Mouse (Mus musculus): ENCODE results near the gene Chkb. TPM values are rescaled to one million over a fixed set of nuclear protein-coding genes. Genes with fewer than 3 reads are reported as not detected.

Chkb gene
- total and polyA plus RNA-seq, 3 experiments = 21.1 to 31.8 (median 26.4) TPM

DNA sequence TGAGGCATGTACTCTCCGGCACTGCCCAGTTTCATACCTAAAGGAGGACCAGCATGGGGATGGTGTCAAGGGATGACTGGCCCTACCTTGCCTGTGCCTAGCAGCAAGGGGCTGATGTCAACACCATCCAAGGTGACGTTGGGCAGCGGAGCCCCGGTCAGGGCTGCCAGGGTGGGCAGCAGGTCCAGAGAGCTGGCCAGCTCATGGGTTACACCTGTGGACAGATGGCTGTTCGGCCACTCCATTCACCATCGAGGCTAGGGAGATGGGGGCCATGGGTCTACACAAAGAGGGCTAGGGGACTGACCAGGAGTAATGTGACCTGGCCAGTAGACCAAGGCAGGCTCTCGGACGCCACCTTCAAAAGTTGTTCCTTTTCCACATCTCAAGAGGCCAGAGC is 44.2 kb upstream of the Chkb start:
- no peak for TF ChIP-seq CTCF (conservative IDR thresholded peaks at IDR 0.05 in 1 of 2, IDR thresholded peaks at IDR 0.05 in 1 of 2; ENCODE audit: low read depth in 2 of 2, low read length in 2 of 2)
- no peak for TF ChIP-seq SIN3A (IDR thresholded peaks at IDR 0.05; ENCODE audit: low read length)
- TF ChIP-seq ZKSCAN1 (IDR thresholded peaks at IDR 0.05; ENCODE audit: borderline replicate concordance, low read depth, low read length) = no peak
- TF ChIP-seq CHD2 (IDR thresholded peaks at IDR 0.05; ENCODE audit: low read length) = no peak
- no peak for TF ChIP-seq MXI1 (IDR thresholded peaks at IDR 0.05; ENCODE audit: low read depth, low read length)
- TF ChIP-seq JUND (conservative IDR thresholded peaks at IDR 0.05; ENCODE audit: low read depth, low read length) = no peak
- TF ChIP-seq MEF2A (IDR thresholded peaks at IDR 0.05; ENCODE audit: borderline replicate concordance, low read depth, low read length) = no peak
- TF ChIP-seq HCFC1 (IDR thresholded peaks at IDR 0.05; ENCODE audit: low read depth, low read length) = no peak
- TF ChIP-seq EP300 (IDR thresholded peaks at IDR 0.05; ENCODE audit: low read length) = no peak
- no peak for TF ChIP-seq E2F4 (IDR thresholded peaks at IDR 0.05; ENCODE audit: insufficient replicate concordance, low read depth, low read length)
- TF ChIP-seq RCOR1 (conservative IDR thresholded peaks at IDR 0.05; ENCODE audit: low read depth, low read length) = no peak
- TF ChIP-seq MAFK (IDR thresholded peaks at IDR 0.05; ENCODE audit: insufficient replicate concordance, low read length) = no peak
- no peak for TF ChIP-seq MAX (IDR thresholded peaks at IDR 0.05; ENCODE audit: low read length)
- TF ChIP-seq NELFE (IDR thresholded peaks at IDR 0.05; ENCODE audit: low read depth, low read length) = no peak
- TF ChIP-seq BHLHE40 (IDR thresholded peaks at IDR 0.05; ENCODE audit: low read depth, low read length) = no peak
- no peak for TF ChIP-seq ZMIZ1 (IDR thresholded peaks at IDR 0.05; ENCODE audit: low read depth, low read length)
- no peak for TF ChIP-seq UBTF (IDR thresholded peaks at IDR 0.05; ENCODE audit: low read depth, low read length)
- no peak for TF ChIP-seq GABPA (IDR thresholded peaks at IDR 0.05; ENCODE audit: insufficient replicate concordance, low read depth, low read length)
- TF ChIP-seq TBP (conservative IDR thresholded peaks at IDR 0.05; ENCODE audit: low read depth, low read length) = no peak

DNA sequence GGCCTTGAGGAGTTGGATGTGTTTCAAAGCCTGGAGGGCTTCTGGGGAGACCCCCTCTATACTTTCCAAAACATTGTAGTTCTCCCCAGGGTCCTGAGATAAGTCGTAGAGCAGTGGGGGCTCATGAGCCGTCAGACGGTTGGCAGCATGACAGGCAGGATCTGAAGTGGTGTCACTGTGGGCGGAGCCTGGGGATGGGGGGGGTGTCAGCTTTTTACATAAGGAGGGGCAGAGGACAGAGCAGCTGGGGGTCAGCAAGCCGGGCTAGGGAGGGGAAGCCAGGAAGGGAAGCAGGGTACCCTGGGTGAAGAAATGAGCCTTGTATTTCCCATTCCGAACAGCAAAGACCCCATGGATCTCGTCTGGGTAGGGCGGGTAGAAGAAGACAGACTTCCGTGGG is 43.7 kb upstream of the Chkb start:
- no peaks in the 10 kb centered on the region for H3K27me3 ChIP-seq (replicated peaks)
- DNase-seq (ENCODE audit: extremely low read depth) = no peak
- no peak overlapping the region for H3K4me3 ChIP-seq (replicated peaks in 1 of 3; ENCODE audit: low read depth in 2 of 3, low read length in 2 of 3, poor library complexity in 1 of 3)
- in situ Hi-C loops (cut with MboI; ENCODE audit: low pct_ligation_motif_present, low pct_unique_long_range_greater_than_20kb, low sequenced_read_pairs) = no loop called here
- peaks cover 0 to 22% of the 10 kb centered on the region in 2 experiments for H3K36me3 ChIP-seq (replicated peaks in 1 of 2; ENCODE audit: control insufficient read depth in 1 of 2, insufficient read depth in 1 of 2, low read length in 1 of 2)
- H3K27ac ChIP-seq (ENCODE audit: insufficient read depth, low read depth) = no peak overlapping the region
- no peak for TF ChIP-seq ZNF384 (IDR thresholded peaks at IDR 0.05; ENCODE audit: low read depth, low read length)
- TF ChIP-seq KAT2A (IDR thresholded peaks at IDR 0.05; ENCODE audit: insufficient replicate concordance, low read length) = no peak
- TF ChIP-seq E2F4 (IDR thresholded peaks at IDR 0.05; ENCODE audit: insufficient replicate concordance, low read depth, low read length) = no peak
- TF ChIP-seq BHLHE40 (IDR thresholded peaks at IDR 0.05; ENCODE audit: low read depth, low read length) = no peak
- TF ChIP-seq CTCF (conservative IDR thresholded peaks at IDR 0.05 in 1 of 2, IDR thresholded peaks at IDR 0.05 in 1 of 2; ENCODE audit: low read depth in 2 of 2, low read length in 2 of 2) = no peak
- no peak for TF ChIP-seq SIN3A (IDR thresholded peaks at IDR 0.05; ENCODE audit: low read length)
- TF ChIP-seq MAZ (IDR thresholded peaks at IDR 0.05; ENCODE audit: low read depth, low read length) = no peak
- TF ChIP-seq TCF12 (IDR thresholded peaks at IDR 0.05; ENCODE audit: low read depth, low read length) = no peak
- no peak for TF ChIP-seq ETS1 (conservative IDR thresholded peaks at IDR 0.05; ENCODE audit: low read depth, low read length)
- H3K9me3 ChIP-seq (replicated peaks; ENCODE audit: low read length) = no peaks in the 10 kb centered on the region
- dilution Hi-C loops (cut with MboI; ENCODE audit: extremely low pct_ligation_motif_present, extremely low pct_unique_long_range_greater_than_20kb, low sequenced_read_pairs) = no loop called here
- H3K9ac ChIP-seq (ENCODE audit: insufficient read depth, low read depth) = no peak overlapping the region
- H3K79me2 ChIP-seq (replicated peaks; ENCODE audit: control insufficient read depth, extremely low read depth, insufficient read depth, poor library complexity, severe bottlenecking) = no peaks in the 10 kb centered on the region
- H3K4me1 ChIP-seq (ENCODE audit: control insufficient read depth in 1 of 2, insufficient read depth in 2 of 2) = peaks cover 8 to 25% of the 10 kb centered on the region in 2 experiments; a peak in 3 of 4 replicates
- no peak overlapping the region for H3K4me2 ChIP-seq (ENCODE audit: insufficient read depth, low read depth, poor library complexity, severe bottlenecking)

More for the DNA sequence above, 44.2 kb upstream of the Chkb start:
- no peak overlapping the region for H3K27ac ChIP-seq (ENCODE audit: insufficient read depth, low read depth)
- peaks cover 0 to 24% of the 10 kb centered on the region in 2 experiments for H3K36me3 ChIP-seq (replicated peaks in 1 of 2; ENCODE audit: control insufficient read depth in 1 of 2, insufficient read depth in 1 of 2, low read length in 1 of 2)
- no peak overlapping the region for H3K4me2 ChIP-seq (ENCODE audit: insufficient read depth, low read depth, poor library complexity, severe bottlenecking)
- H3K9me3 ChIP-seq (replicated peaks; ENCODE audit: low read length) = no peaks in the 10 kb centered on the region
- H3K9ac ChIP-seq (ENCODE audit: insufficient read depth, low read depth) = no peak overlapping the region
- peaks cover 8 to 29% of the 10 kb centered on the region in 2 experiments; a peak in 3 of 4 replicates for H3K4me1 ChIP-seq (ENCODE audit: control insufficient read depth in 1 of 2, insufficient read depth in 2 of 2)
- DNase-seq (ENCODE audit: extremely low read depth) = no peak
- H3K79me2 ChIP-seq (replicated peaks; ENCODE audit: control insufficient read depth, extremely low read depth, insufficient read depth, poor library complexity, severe bottlenecking) = no peaks in the 10 kb centered on the region
- in situ Hi-C loops (cut with MboI; ENCODE audit: low pct_ligation_motif_present, low pct_unique_long_range_greater_than_20kb, low sequenced_read_pairs) (no loop called here), dilution Hi-C loops (cut with MboI; ENCODE audit: extremely low pct_ligation_motif_present, extremely low pct_unique_long_range_greater_than_20kb, low sequenced_read_pairs) (no loop called here)
- no peak overlapping the region for H3K4me3 ChIP-seq (replicated peaks in 1 of 3; ENCODE audit: low read depth in 2 of 3, low read length in 2 of 3, poor library complexity in 1 of 3)
- H3K27me3 ChIP-seq (replicated peaks) = no peaks in the 10 kb centered on the region

Data from CH12.LX (cell line).